In genomic region chr19:5770311-5770710, GRCm38 (mm10) we compare ENCODE assay signal across 8 mouse cellular contexts. TPM values are rescaled to one million over a fixed set of nuclear protein-coding genes. Genes with fewer than 3 reads are reported as not detected.
A peak's percentile ranks its signal among the peaks of the same experiment; 100 is the strongest.
DNase-seq lines count a peak whose midpoint lies in the region; ATAC-seq and TF ChIP-seq lines count a peak whose summit lies in the region.

No protein-coding gene starts in this region.

- no peak for DNase-seq in kidney, postnatal 0 days (ENCODE audit: low spot score)
- DNase-seq in kidney, postnatal 14 days: no peak
- no peak for DNase-seq in embryonic facial prominence, embryonic 11.5 days (ENCODE audit: low spot score)
- no peak for DNase-seq in hindbrain, embryonic 14.5 days (ENCODE audit: low spot score)
- DNase-seq in layer of hippocampus, adult 9-10 months (ENCODE audit: low spot score): no peak
- DNase-seq in right cerebral cortex, postnatal 10 days (ENCODE audit: low spot score in 2 of 2): no peak

- H3K4me3 ChIP-seq in kidney, postnatal 0 days (replicated peaks; ENCODE audit: low read depth, low read length): peak overlapping the region; percentile 65
- peak overlapping the region; percentile 92 for H3K4me3 ChIP-seq in embryonic facial prominence, embryonic 11.5 days (ENCODE audit: low read depth, low read length)
- peak overlapping the region; percentile 67 for H3K4me3 ChIP-seq in hindbrain, embryonic 14.5 days (replicated peaks; ENCODE audit: low read length)
- peak overlapping the region; percentile 53 for H3K4me3 ChIP-seq in midbrain, embryonic 16.5 days (ENCODE audit: low read depth, low read length)

- TF ChIP-seq CTCF in kidney, postnatal 0 days (IDR thresholded peaks at IDR 0.05; ENCODE audit: low read depth): no peak

- H3K4me2 ChIP-seq in kidney, postnatal 0 days (ENCODE audit: low read length): peak overlapping the region; percentile 85
- peak overlapping the region; percentile 79 for H3K4me2 ChIP-seq in embryonic facial prominence, embryonic 11.5 days (ENCODE audit: low read depth, low read length)
- peak overlapping the region; percentile 66 for H3K4me2 ChIP-seq in hindbrain, embryonic 14.5 days (replicated peaks)
- peak overlapping the region; percentile 56 for H3K4me2 ChIP-seq in midbrain, embryonic 16.5 days (ENCODE audit: low read length)

- H3K27ac ChIP-seq in kidney, postnatal 0 days: peak overlapping the region; percentile 83; the same call in 1 of the 2 replicates
- no peak overlapping the region for H3K27ac ChIP-seq in embryonic facial prominence, embryonic 11.5 days (replicated peaks; ENCODE audit: low read depth, low read length)
- peak overlapping the region; percentile 81; the same call in 1 of the 2 replicates for H3K27ac ChIP-seq in hindbrain, embryonic 14.5 days
- peak overlapping the region; percentile 74; the same call in 1 of the 2 replicates for H3K27ac ChIP-seq in midbrain, embryonic 16.5 days (ENCODE audit: low read length)

- no peak for ATAC-seq in kidney, postnatal 0 days (replicated peaks; ENCODE audit: low FRiP score, low read depth)
- ATAC-seq in embryonic facial prominence, embryonic 11.5 days (replicated peaks; ENCODE audit: insufficient number of reproducible peaks, low FRiP score, low TSS enrichment, low read depth): peak; percentile 30; the same call in 1 of the 2 replicates
- peak; percentile 7; the same call in 1 of the 2 replicates for ATAC-seq in hindbrain, embryonic 14.5 days (ENCODE audit: low FRiP score)
- no peak for ATAC-seq in midbrain, embryonic 16.5 days
- ATAC-seq in megakaryocyte progenitor cell, adult 5-6 weeks (replicated peaks; ENCODE audit: poor library complexity): no peak

- H3K9ac ChIP-seq in kidney, postnatal 0 days (ENCODE audit: low read depth, low read length): peak overlapping the region; percentile 74
- peak overlapping the region; percentile 84 for H3K9ac ChIP-seq in embryonic facial prominence, embryonic 11.5 days (replicated peaks; ENCODE audit: low read length)
- peak overlapping the region; percentile 81 for H3K9ac ChIP-seq in hindbrain, embryonic 14.5 days
- peak overlapping the region; percentile 72 for H3K9ac ChIP-seq in midbrain, embryonic 16.5 days (ENCODE audit: low read depth, low read length)

- no peaks in the 10 kb centered on the region for H3K27me3 ChIP-seq in kidney, postnatal 0 days (ENCODE audit: insufficient read depth, low read length)
- H3K27me3 ChIP-seq in embryonic facial prominence, embryonic 11.5 days (ENCODE audit: control insufficient read depth, insufficient read depth, low read length): no peaks in the 10 kb centered on the region
- H3K27me3 ChIP-seq in hindbrain, embryonic 14.5 days (ENCODE audit: control insufficient read depth, insufficient read depth, low read length): no peaks in the 10 kb centered on the region
- no peaks in the 10 kb centered on the region for H3K27me3 ChIP-seq in midbrain, embryonic 16.5 days (ENCODE audit: control insufficient read depth, insufficient read depth, low read depth, low read length)

- no peaks in the 10 kb centered on the region for H3K9me3 ChIP-seq in kidney, postnatal 0 days (replicated peaks; ENCODE audit: low read length)
- H3K9me3 ChIP-seq in embryonic facial prominence, embryonic 11.5 days (replicated peaks; ENCODE audit: control insufficient read depth, low read length): no peaks in the 10 kb centered on the region
- H3K9me3 ChIP-seq in hindbrain, embryonic 14.5 days (ENCODE audit: control insufficient read depth, low read length): no peaks in the 10 kb centered on the region
- 0 out of 2 replicates have a peak, but pooled peaks cover 2% of the 10 kb centered on the region for H3K9me3 ChIP-seq in midbrain, embryonic 16.5 days (replicated peaks; ENCODE audit: control insufficient read depth, low read length, poor library complexity, severe bottlenecking)

- WGBS in kidney, postnatal 0 days: 29% methylated on average over 9 of the region's 9 CpGs
- 48% methylated on average over 9 of the region's 9 CpGs for WGBS in embryonic facial prominence, embryonic 11.5 days
- 44% methylated on average over 9 of the region's 9 CpGs for WGBS in hindbrain, embryonic 14.5 days
- WGBS in midbrain, embryonic 16.5 days: 47% methylated on average over 9 of the region's 9 CpGs

- H3K4me1 ChIP-seq in kidney, postnatal 0 days (replicated peaks; ENCODE audit: insufficient read depth, low read length): peaks cover 9% of the 10 kb centered on the region
- peaks cover 4% of the 10 kb centered on the region; the same call in 1 of the 2 replicates for H3K4me1 ChIP-seq in embryonic facial prominence, embryonic 11.5 days (ENCODE audit: control insufficient read depth, insufficient read depth, low read length)
- H3K4me1 ChIP-seq in hindbrain, embryonic 14.5 days (replicated peaks; ENCODE audit: control insufficient read depth, insufficient read depth, low read length): peaks cover 11% of the 10 kb centered on the region
- H3K4me1 ChIP-seq in midbrain, embryonic 16.5 days (ENCODE audit: control insufficient read depth, insufficient read depth, low read length): peaks cover 18% of the 10 kb centered on the region

- peaks cover 30% of the 10 kb centered on the region for H3K36me3 ChIP-seq in kidney, postnatal 0 days (ENCODE audit: insufficient read depth, low read length)
- H3K36me3 ChIP-seq in embryonic facial prominence, embryonic 11.5 days (replicated peaks; ENCODE audit: control insufficient read depth, insufficient read depth, low read depth, low read length): peaks cover 4% of the 10 kb centered on the region
- peaks cover 39% of the 10 kb centered on the region for H3K36me3 ChIP-seq in hindbrain, embryonic 14.5 days (replicated peaks; ENCODE audit: control insufficient read depth, insufficient read depth)
- peaks cover 8% of the 10 kb centered on the region for H3K36me3 ChIP-seq in midbrain, embryonic 16.5 days (ENCODE audit: control insufficient read depth, insufficient read depth, low read length)

RNA-seq across cellular contexts. Expression of gene Scyl1, which starts 0.9 kb away (rescaled TPM):
- 63.5 and 65.1 TPM in 2 replicates for polyA plus RNA-seq in kidney, postnatal 0 days (2015; fragmentation: Nextera tagmentation; extraction: Ambion mirVana)
- polyA plus RNA-seq in embryonic facial prominence, embryonic 11.5 days (2014; fragmentation: Nextera tagmentation; extraction: Ambion mirVana): 53.9 and 55.0 TPM in 2 replicates
- 73.5 and 76.7 TPM in 2 replicates for polyA plus RNA-seq in hindbrain, embryonic 14.5 days (2014; fragmentation: Nextera tagmentation; extraction: Ambion mirVana)
- polyA plus RNA-seq in midbrain, embryonic 16.5 days (2015; fragmentation: Nextera tagmentation; extraction: Ambion mirVana): 86.3 and 86.6 TPM in 2 replicates
- 15.7 and 19.9 TPM in 2 replicates for total RNA-seq in megakaryocyte progenitor cell, adult 5-6 weeks (2015)
- 23.9 and 28.2 TPM in 2 replicates for total RNA-seq in megakaryocyte progenitor cell, adult 5-6 weeks (2017)

RNA-seq across cellular contexts. Expression of gene Ltbp3, which starts 29.6 kb away (rescaled TPM):
- 22.3 and 23.9 TPM in 2 replicates for polyA plus RNA-seq in kidney, postnatal 0 days (2015; fragmentation: Nextera tagmentation; extraction: Ambion mirVana)
- polyA plus RNA-seq in embryonic facial prominence, embryonic 11.5 days (2014; fragmentation: Nextera tagmentation; extraction: Ambion mirVana): 5.9 and 9.5 TPM in 2 replicates
- 13.8 and 15.8 TPM in 2 replicates for polyA plus RNA-seq in hindbrain, embryonic 14.5 days (2014; fragmentation: Nextera tagmentation; extraction: Ambion mirVana)
- 9.3 and 9.6 TPM in 2 replicates for polyA plus RNA-seq in midbrain, embryonic 16.5 days (2015; fragmentation: Nextera tagmentation; extraction: Ambion mirVana)
- 6.1 and 7.6 TPM in 2 replicates for total RNA-seq in megakaryocyte progenitor cell, adult 5-6 weeks (2015)
- total RNA-seq in megakaryocyte progenitor cell, adult 5-6 weeks (2017): 2.7 and 5.6 TPM in 2 replicates

RNA-seq across cellular contexts. Expression of gene Fam89b, which starts 40.9 kb away (rescaled TPM):
- polyA plus RNA-seq in kidney, postnatal 0 days (2015; fragmentation: Nextera tagmentation; extraction: Ambion mirVana): 91.0 and 92.7 TPM in 2 replicates
- 137 and 151 TPM in 2 replicates for polyA plus RNA-seq in embryonic facial prominence, embryonic 11.5 days (2014; fragmentation: Nextera tagmentation; extraction: Ambion mirVana)
- 140 and 144 TPM in 2 replicates for polyA plus RNA-seq in hindbrain, embryonic 14.5 days (2014; fragmentation: Nextera tagmentation; extraction: Ambion mirVana)
- 116 and 131 TPM in 2 replicates for polyA plus RNA-seq in midbrain, embryonic 16.5 days (2015; fragmentation: Nextera tagmentation; extraction: Ambion mirVana)
- total RNA-seq in megakaryocyte progenitor cell, adult 5-6 weeks (2015): 40.5 and 42.3 TPM in 2 replicates
- total RNA-seq in megakaryocyte progenitor cell, adult 5-6 weeks (2017): 20.3 and 22.9 TPM in 2 replicates

RNA-seq across cellular contexts. Expression of gene Ehbp1l1, which starts 44.2 kb away (rescaled TPM):
- 14.3 and 15.0 TPM in 2 replicates for polyA plus RNA-seq in kidney, postnatal 0 days (2015; fragmentation: Nextera tagmentation; extraction: Ambion mirVana)
- 4.5 and 5.5 TPM in 2 replicates for polyA plus RNA-seq in embryonic facial prominence, embryonic 11.5 days (2014; fragmentation: Nextera tagmentation; extraction: Ambion mirVana)
- 9.2 and 12.5 TPM in 2 replicates for polyA plus RNA-seq in hindbrain, embryonic 14.5 days (2014; fragmentation: Nextera tagmentation; extraction: Ambion mirVana)
- polyA plus RNA-seq in midbrain, embryonic 16.5 days (2015; fragmentation: Nextera tagmentation; extraction: Ambion mirVana): 31.3 and 38.6 TPM in 2 replicates
- total RNA-seq in megakaryocyte progenitor cell, adult 5-6 weeks (2015): 7.9 and 8.1 TPM in 2 replicates
- total RNA-seq in megakaryocyte progenitor cell, adult 5-6 weeks (2017): 27.2 and 30.3 TPM in 2 replicates

Comparison
In these comparisons a context has a peak if more than half of its experiments do, and no peak if none do; other contexts are left out.
1. ATAC-seq: peak in embryonic facial prominence, embryonic 11.5 days (single experiment) and hindbrain, embryonic 14.5 days (single experiment); none in kidney, postnatal 0 days (single experiment), midbrain, embryonic 16.5 days (single experiment) and megakaryocyte progenitor cell, adult 5-6 weeks (single experiment).
2. Peak in every context shown above with its lines, with median percentiles within 50 percentile points of each other: H3K4me2 ChIP-seq, H3K4me3 ChIP-seq and H3K9ac ChIP-seq.